In genomic region chr4:135354751-135355150, GRCm38 (mm10) we compare ENCODE assay signal across 8 mouse cellular contexts. TPM values are rescaled to one million over a fixed set of nuclear protein-coding genes. Genes with fewer than 3 reads are reported as not detected.
A peak's percentile ranks its signal among the peaks of the same experiment; 100 is the strongest.
DNase-seq lines count a peak whose midpoint lies in the region; ATAC-seq and TF ChIP-seq lines count a peak whose summit lies in the region.
"Not testable (repeated sequence)": the region's sequence is repeated elsewhere in the genome, so short reads cannot be mapped to it uniquely, and the experiment has no call there.

No protein-coding gene starts in this region.

- not testable (repeated sequence) for H3K4me3 ChIP-seq in CH12.LX (replicated peaks in 1 of 3; ENCODE audit: low read depth in 2 of 3, low read length in 2 of 3, poor library complexity in 1 of 3); embryonic facial prominence, embryonic 13.5 days; forebrain, postnatal 0 days (ENCODE audit: low read depth, low read length); hindbrain, embryonic 14.5 days (replicated peaks; ENCODE audit: low read length); kidney, embryonic 15.5 days (replicated peaks); macrophage (ENCODE audit: inconsistent target); neural tube, embryonic 14.5 days (ENCODE audit: low read depth, low read length)
- H3K4me3 ChIP-seq in liver, embryonic 12.5 days: peak overlapping the region; percentile 96; the same call in 1 of the 2 replicates

- in situ Hi-C loops in CH12.LX (cut with MboI; ENCODE audit: low pct_ligation_motif_present, low pct_unique_long_range_greater_than_20kb, low sequenced_read_pairs): not testable (repeated sequence)

- TF ChIP-seq RAD21 in CH12.LX (IDR thresholded peaks at IDR 0.05; ENCODE audit: low read depth, low read length): not testable (repeated sequence)

- not testable (repeated sequence) for H3K9me3 ChIP-seq in CH12.LX (replicated peaks; ENCODE audit: low read length); embryonic facial prominence, embryonic 13.5 days; forebrain, postnatal 0 days (ENCODE audit: low read length); hindbrain, embryonic 14.5 days (ENCODE audit: control insufficient read depth, low read length); kidney, embryonic 15.5 days (replicated peaks); liver, embryonic 12.5 days (replicated peaks); neural tube, embryonic 14.5 days (ENCODE audit: control insufficient read depth, low read length)

- H3K27ac ChIP-seq in CH12.LX (ENCODE audit: insufficient read depth, low read depth): peak overlapping the region; percentile 95; the same call in 1 of the 2 replicates
- H3K27ac ChIP-seq in embryonic facial prominence, embryonic 13.5 days: peak overlapping the region; percentile 98; the same call in 1 of the 2 replicates
- H3K27ac ChIP-seq in forebrain, postnatal 0 days (ENCODE audit: low read depth, low read length): peak overlapping the region; percentile 93; the same call in 1 of the 2 replicates
- H3K27ac ChIP-seq in hindbrain, embryonic 14.5 days: peak overlapping the region; percentile 97
- peak overlapping the region; percentile 99 for H3K27ac ChIP-seq in kidney, embryonic 15.5 days
- H3K27ac ChIP-seq in liver, embryonic 12.5 days: peak overlapping the region; percentile 99
- peak overlapping the region; percentile 89 for H3K27ac ChIP-seq in macrophage
- H3K27ac ChIP-seq in neural tube, embryonic 14.5 days (ENCODE audit: low read depth, low read length): peak overlapping the region; percentile 92; the same call in 1 of the 2 replicates

- ATAC-seq in embryonic facial prominence, embryonic 13.5 days (ENCODE audit: insufficient number of reproducible peaks, insufficient read depth, low FRiP score, low TSS enrichment, low read depth); forebrain, postnatal 0 days; hindbrain, embryonic 14.5 days (ENCODE audit: low FRiP score); kidney, embryonic 15.5 days (replicated peaks; ENCODE audit: low FRiP score); liver, embryonic 12.5 days; neural tube, embryonic 14.5 days (ENCODE audit: low read depth): not testable (repeated sequence)

- not testable (repeated sequence) for TF ChIP-seq CTCF in CH12.LX (conservative IDR thresholded peaks at IDR 0.05 in 1 of 2, IDR thresholded peaks at IDR 0.05 in 1 of 2; ENCODE audit: low read depth in 2 of 2, low read length in 2 of 2); forebrain, postnatal 0 days (IDR thresholded peaks at IDR 0.05; ENCODE audit: low read depth)

- TF ChIP-seq POLR2A in CH12.LX (IDR thresholded peaks at IDR 0.05; ENCODE audit: low read depth, low read length): not testable (repeated sequence)

- dilution Hi-C loops in CH12.LX (cut with MboI; ENCODE audit: extremely low pct_ligation_motif_present, extremely low pct_unique_long_range_greater_than_20kb, low sequenced_read_pairs): not testable (repeated sequence)

- H3K4me2 ChIP-seq in CH12.LX (ENCODE audit: insufficient read depth, low read depth, poor library complexity, severe bottlenecking); embryonic facial prominence, embryonic 13.5 days; forebrain, postnatal 0 days (ENCODE audit: low read depth); hindbrain, embryonic 14.5 days (replicated peaks); kidney, embryonic 15.5 days; neural tube, embryonic 14.5 days (ENCODE audit: low read depth, low read length): not testable (repeated sequence)
- peak overlapping the region; percentile 89 for H3K4me2 ChIP-seq in liver, embryonic 12.5 days

- H3K4me1 ChIP-seq in CH12.LX (ENCODE audit: control insufficient read depth in 1 of 2, insufficient read depth in 2 of 2): peaks cover 2 to 21% of the 10 kb centered on the region in 2 experiments; a peak in 3 of 4 replicates
- H3K4me1 ChIP-seq in embryonic facial prominence, embryonic 13.5 days: peaks cover 20% of the 10 kb centered on the region
- H3K4me1 ChIP-seq in forebrain, postnatal 0 days (ENCODE audit: insufficient read depth): not testable (repeated sequence)
- H3K4me1 ChIP-seq in hindbrain, embryonic 14.5 days (replicated peaks; ENCODE audit: control insufficient read depth, insufficient read depth, low read length): peaks cover 18% of the 10 kb centered on the region
- H3K4me1 ChIP-seq in kidney, embryonic 15.5 days: peaks cover 34% of the 10 kb centered on the region
- H3K4me1 ChIP-seq in liver, embryonic 12.5 days: peaks cover 56% of the 10 kb centered on the region
- peaks cover 15% of the 10 kb centered on the region for H3K4me1 ChIP-seq in neural tube, embryonic 14.5 days (ENCODE audit: control insufficient read depth, insufficient read depth, low read length)

- not testable (repeated sequence) for DNase-seq in CH12.LX (ENCODE audit: extremely low read depth); forebrain, postnatal 0 days; hindbrain, embryonic 14.5 days (ENCODE audit: low spot score)

- H3K9ac ChIP-seq in CH12.LX (ENCODE audit: insufficient read depth, low read depth): 0 out of 2 replicates have a peak overlapping the region, but pooled peaks have one; percentile 98
- H3K9ac ChIP-seq in embryonic facial prominence, embryonic 13.5 days; forebrain, postnatal 0 days; hindbrain, embryonic 14.5 days; kidney, embryonic 15.5 days; neural tube, embryonic 14.5 days (replicated peaks; ENCODE audit: low read depth, low read length): not testable (repeated sequence)
- peak overlapping the region; percentile 76 for H3K9ac ChIP-seq in liver, embryonic 12.5 days

- H3K27me3 ChIP-seq in CH12.LX (replicated peaks); embryonic facial prominence, embryonic 13.5 days; forebrain, postnatal 0 days (ENCODE audit: insufficient read depth, low read length); hindbrain, embryonic 14.5 days (ENCODE audit: control insufficient read depth, insufficient read depth, low read length); kidney, embryonic 15.5 days; liver, embryonic 12.5 days (replicated peaks); neural tube, embryonic 14.5 days (ENCODE audit: control insufficient read depth, insufficient read depth, low read length): not testable (repeated sequence)

- not testable (repeated sequence) for H3K36me3 ChIP-seq in CH12.LX (replicated peaks in 1 of 2; ENCODE audit: control insufficient read depth in 1 of 2, insufficient read depth in 1 of 2, low read length in 1 of 2); forebrain, postnatal 0 days (ENCODE audit: insufficient read depth); hindbrain, embryonic 14.5 days (replicated peaks; ENCODE audit: control insufficient read depth, insufficient read depth); macrophage (ENCODE audit: inconsistent target); neural tube, embryonic 14.5 days (ENCODE audit: control insufficient read depth, insufficient read depth, low read length)
- H3K36me3 ChIP-seq in embryonic facial prominence, embryonic 13.5 days: peaks cover 12% of the 10 kb centered on the region; the same call in 1 of the 2 replicates
- peaks cover 12% of the 10 kb centered on the region for H3K36me3 ChIP-seq in kidney, embryonic 15.5 days
- peaks cover 15% of the 10 kb centered on the region for H3K36me3 ChIP-seq in liver, embryonic 12.5 days

- H3K79me2 ChIP-seq in CH12.LX (replicated peaks; ENCODE audit: control insufficient read depth, extremely low read depth, insufficient read depth, poor library complexity, severe bottlenecking): peaks cover 30% of the 10 kb centered on the region
- peaks cover 28% of the 10 kb centered on the region for H3K79me2 ChIP-seq in macrophage (ENCODE audit: inconsistent target)

- not testable (repeated sequence) for TF ChIP-seq EP300 in CH12.LX (IDR thresholded peaks at IDR 0.05; ENCODE audit: low read length)

RNA-seq across cellular contexts. Expression of gene Srrm1, which starts 1.6 kb away (rescaled TPM):
- 23.6 and 26.0 TPM in 2 replicates for total RNA-seq in CH12.LX (2012; rRNA removed)
- total RNA-seq in CH12.LX (2014; rRNA removed): 12.3 and 14.2 TPM in 2 replicates
- polyA plus RNA-seq in CH12.LX (2012; ENCODE audit: insufficient read length, low read depth): 171 and 180 TPM in 2 replicates
- 300 and 316 TPM in 2 replicates for polyA plus RNA-seq in embryonic facial prominence, embryonic 13.5 days (2015; fragmentation: Nextera tagmentation; extraction: Ambion mirVana)
- total RNA-seq in forebrain, postnatal 0 days (2014; rRNA removed): 38.5 and 46.6 TPM in 2 replicates
- polyA plus RNA-seq in forebrain, postnatal 0 days (2015; fragmentation: Nextera tagmentation; extraction: Ambion mirVana): 129 and 173 TPM in 2 replicates
- 137 and 146 TPM in 2 replicates for polyA plus RNA-seq in hindbrain, embryonic 14.5 days (2014; fragmentation: Nextera tagmentation; extraction: Ambion mirVana)
- polyA plus RNA-seq in kidney, embryonic 15.5 days (2015; fragmentation: Nextera tagmentation; extraction: Ambion mirVana): 257 and 267 TPM in 2 replicates
- polyA plus RNA-seq in liver, embryonic 12.5 days (2016; fragmentation: Nextera tagmentation; extraction: Ambion mirVana): 170 and 173 TPM in 2 replicates
- total RNA-seq in macrophage (2018; cell fraction: chromatin; rRNA removed): 100 to 1,000 TPM; 375 to 635 (median 477) TPM
- 100 to 1,000 TPM in 14 of 26 experiments, 10 to 100 TPM in 12; 88.1 to 126 (median 101) TPM for total RNA-seq in macrophage (2018; cell fraction: cytosol; rRNA removed)
- total RNA-seq in macrophage (2018; cell fraction: nucleus; rRNA removed): 100 to 1,000 TPM; 200 to 361 (median 267) TPM
- 79.8 to 270 TPM (median 92.9 TPM) in 3 replicates for polyA plus RNA-seq in macrophage (2018)
- 157 and 183 TPM in 2 replicates for polyA plus RNA-seq in neural tube, embryonic 14.5 days (2014; fragmentation: Nextera tagmentation; extraction: Ambion mirVana)

RNA-seq across cellular contexts. Expression of gene Ncmap, which starts 43.3 kb away (rescaled TPM):
- not detected in 2 replicates for total RNA-seq in CH12.LX (2012; rRNA removed)
- total RNA-seq in CH12.LX (2014; rRNA removed): not detected in 2 replicates
- polyA plus RNA-seq in CH12.LX (2012; ENCODE audit: insufficient read length, low read depth): not detected in 2 replicates
- 6.0 and 7.0 TPM in 2 replicates for polyA plus RNA-seq in embryonic facial prominence, embryonic 13.5 days (2015; fragmentation: Nextera tagmentation; extraction: Ambion mirVana)
- total RNA-seq in forebrain, postnatal 0 days (2014; rRNA removed): 0.90 and 1.2 TPM in 2 replicates
- 0.63 and 0.86 TPM in 2 replicates for polyA plus RNA-seq in forebrain, postnatal 0 days (2015; fragmentation: Nextera tagmentation; extraction: Ambion mirVana)
- polyA plus RNA-seq in hindbrain, embryonic 14.5 days (2014; fragmentation: Nextera tagmentation; extraction: Ambion mirVana): 0.90 and 1.0 TPM in 2 replicates
- 3.1 and 3.5 TPM in 2 replicates for polyA plus RNA-seq in kidney, embryonic 15.5 days (2015; fragmentation: Nextera tagmentation; extraction: Ambion mirVana)
- polyA plus RNA-seq in liver, embryonic 12.5 days (2016; fragmentation: Nextera tagmentation; extraction: Ambion mirVana): 0.08 and 0.11 TPM in 2 replicates
- 1 to 10 TPM in 5 of 26 experiments, under 1 TPM in 8, not detected in 13; 0.33 to 4.6 (median 0.88) TPM for total RNA-seq in macrophage (2018; cell fraction: chromatin; rRNA removed)
- total RNA-seq in macrophage (2018; cell fraction: cytosol; rRNA removed): under 1 TPM in 5 of 26 experiments, not detected in 21; 0.14 to 0.26 (median 0.15) TPM
- 1 to 10 TPM in 1 of 26 experiments, under 1 TPM in 6, not detected in 19; 0.33 to 1.0 (median 0.55) TPM for total RNA-seq in macrophage (2018; cell fraction: nucleus; rRNA removed)
- not detected in 3 replicates for polyA plus RNA-seq in macrophage (2018)
- polyA plus RNA-seq in neural tube, embryonic 14.5 days (2014; fragmentation: Nextera tagmentation; extraction: Ambion mirVana): 0.92 and 1.5 TPM in 2 replicates
